Mouse (Mus musculus): ENCODE results near the gene Zfp560. TPM values are rescaled to one million over a fixed set of nuclear protein-coding genes. Genes with fewer than 3 reads are reported as not detected.
A peak's percentile ranks its signal among the peaks of the same experiment; 100 is the strongest.

Gene Zfp560
- 31.9 and 33.2 TPM in 2 replicates for polyA plus RNA-seq (2014; fragmentation: Nextera tagmentation; extraction: Ambion mirVana)

GRCm38 (mm10) chr9:20384532-20385342 is at the start of gene Zfp560:
TSS of gene Zfp560 (minus strand) at chr9:20385177.
- Histone ChIP-seq H3K4me3 (ENCODE audit: low read depth, low read length) (peak within 1 kb of the TSS; percentile 54), H3K27ac (replicated peaks; ENCODE audit: low read depth, low read length) (no peak within 1 kb of the TSS), H3K4me2 (ENCODE audit: low read depth, severe bottlenecking) (peak within 1 kb of the TSS; percentile 72), H3K36me3 (ENCODE audit: control insufficient read depth, insufficient read depth, low read length) (no peaks in the 10 kb centered on the region), H3K27me3 (ENCODE audit: control insufficient read depth, insufficient read depth, low read length) (no peaks in the 10 kb centered on the region), H3K9me3 (ENCODE audit: control insufficient read depth, low read length) (no peaks in the 10 kb centered on the region), H3K4me1 (ENCODE audit: control insufficient read depth, insufficient read depth, low read length) (no peaks in the 10 kb centered on the region), H3K9ac (ENCODE audit: low read length) (peak within 1 kb of the TSS; percentile 70)
- peak; percentile 99 for ATAC-seq (ENCODE audit: insufficient number of reproducible peaks, low FRiP score, low TSS enrichment, low read depth)
- WGBS, result 3% methylated on average over 40 of the region's 40 CpGs
- peak; percentile 98 for DNase-seq (ENCODE audit: low spot score)

- WGBS, result 89% methylated on average over 3 of the region's 3 CpGs
- H3K4me2 ChIP-seq (ENCODE audit: low read depth, severe bottlenecking), result no peak overlapping the region
- no peaks in the 10 kb centered on the region for H3K27me3 ChIP-seq (ENCODE audit: control insufficient read depth, insufficient read depth, low read length)
- no peak for DNase-seq (ENCODE audit: low spot score)
- no peaks in the 10 kb centered on the region for H3K4me1 ChIP-seq (ENCODE audit: control insufficient read depth, insufficient read depth, low read length)
- no peak overlapping the region for H3K4me3 ChIP-seq (ENCODE audit: low read depth, low read length)
- no peaks in the 10 kb centered on the region for H3K36me3 ChIP-seq (ENCODE audit: control insufficient read depth, insufficient read depth, low read length)
- H3K9ac ChIP-seq (ENCODE audit: low read length), result no peak overlapping the region
- H3K27ac ChIP-seq (replicated peaks; ENCODE audit: low read depth, low read length), result no peak overlapping the region
- no peak for ATAC-seq (ENCODE audit: insufficient number of reproducible peaks, low FRiP score, low TSS enrichment, low read depth)
- H3K9me3 ChIP-seq (ENCODE audit: control insufficient read depth, low read length), result no peaks in the 10 kb centered on the region; the same call in 1 of the 2 replicates
These were observed 45.0 kb upstream of the Zfp560 start for GRCm38 (mm10) chr9:20430004-20430403.

- WGBS, result 44% methylated on average over 1 of the region's 1 CpGs
- no peak overlapping the region for H3K4me2 ChIP-seq (ENCODE audit: low read depth, severe bottlenecking)
- no peak overlapping the region for H3K4me3 ChIP-seq (ENCODE audit: low read depth, low read length)
- H3K27ac ChIP-seq (replicated peaks; ENCODE audit: low read depth, low read length), result no peak overlapping the region
- DNase-seq (ENCODE audit: low spot score), result no peak
- no peak overlapping the region for H3K9ac ChIP-seq (ENCODE audit: low read length)
- ATAC-seq (ENCODE audit: insufficient number of reproducible peaks, low FRiP score, low TSS enrichment, low read depth), result no peak
- H3K27me3 ChIP-seq (ENCODE audit: control insufficient read depth, insufficient read depth, low read length), result no peaks in the 10 kb centered on the region
- no peaks in the 10 kb centered on the region for H3K4me1 ChIP-seq (ENCODE audit: control insufficient read depth, insufficient read depth, low read length)
- H3K9me3 ChIP-seq (ENCODE audit: control insufficient read depth, low read length), result no peaks in the 10 kb centered on the region
- H3K36me3 ChIP-seq (ENCODE audit: control insufficient read depth, insufficient read depth, low read length), result no peaks in the 10 kb centered on the region
These were observed 26.5 kb upstream of the Zfp560 start for GRCm38 (mm10) chr9:20411460-20411859.

GRCm38 (mm10) chr9:20409319-20409718 is 24.3 kb upstream of the Zfp560 start:
- Histone ChIP-seq H3K27ac (replicated peaks; ENCODE audit: low read depth, low read length) (no peak overlapping the region), H3K9me3 (ENCODE audit: control insufficient read depth, low read length) (no peaks in the 10 kb centered on the region), H3K4me3 (ENCODE audit: low read depth, low read length) (no peak overlapping the region), H3K4me2 (ENCODE audit: low read depth, severe bottlenecking) (no peak overlapping the region), H3K36me3 (ENCODE audit: control insufficient read depth, insufficient read depth, low read length) (no peaks in the 10 kb centered on the region), H3K27me3 (ENCODE audit: control insufficient read depth, insufficient read depth, low read length) (no peaks in the 10 kb centered on the region), H3K4me1 (ENCODE audit: control insufficient read depth, insufficient read depth, low read length) (no peaks in the 10 kb centered on the region), H3K9ac (ENCODE audit: low read length) (no peak overlapping the region)
- DNase-seq (ENCODE audit: low spot score) (no peak), ATAC-seq (ENCODE audit: insufficient number of reproducible peaks, low FRiP score, low TSS enrichment, low read depth) (no peak)
- 85% methylated on average over 2 of the region's 2 CpGs for WGBS

GRCm38 (mm10) chr9:20385343-20385703 is 346 bp upstream of the Zfp560 start:
- H3K27ac ChIP-seq (replicated peaks; ENCODE audit: low read depth, low read length), result no peak overlapping the region
- WGBS, result 17% methylated on average over 16 of the region's 16 CpGs
- peak overlapping the region; percentile 54 for H3K4me3 ChIP-seq (ENCODE audit: low read depth, low read length)
- ATAC-seq (ENCODE audit: insufficient number of reproducible peaks, low FRiP score, low TSS enrichment, low read depth) (peak; percentile 85), DNase-seq (ENCODE audit: low spot score) (no peak)
- peak overlapping the region; percentile 70 for H3K9ac ChIP-seq (ENCODE audit: low read length)
- 0 out of 2 replicates have a peak, but pooled peaks cover under 1% of the 10 kb centered on the region for H3K9me3 ChIP-seq (ENCODE audit: control insufficient read depth, low read length)
- no peaks in the 10 kb centered on the region for H3K36me3 ChIP-seq (ENCODE audit: control insufficient read depth, insufficient read depth, low read length)
- peak overlapping the region; percentile 72 for H3K4me2 ChIP-seq (ENCODE audit: low read depth, severe bottlenecking)
- no peaks in the 10 kb centered on the region for H3K27me3 ChIP-seq (ENCODE audit: control insufficient read depth, insufficient read depth, low read length)
- no peaks in the 10 kb centered on the region for H3K4me1 ChIP-seq (ENCODE audit: control insufficient read depth, insufficient read depth, low read length)

- no peaks in the 10 kb centered on the region for H3K36me3 ChIP-seq (ENCODE audit: control insufficient read depth, insufficient read depth, low read length)
- H3K9ac ChIP-seq (ENCODE audit: low read length), result no peak overlapping the region
- H3K9me3 ChIP-seq (ENCODE audit: control insufficient read depth, low read length), result no peaks in the 10 kb centered on the region
- H3K4me2 ChIP-seq (ENCODE audit: low read depth, severe bottlenecking), result no peak overlapping the region
- 93% methylated on average over 7 of the region's 7 CpGs for WGBS
- DNase-seq (ENCODE audit: low spot score) (no peak), ATAC-seq (ENCODE audit: insufficient number of reproducible peaks, low FRiP score, low TSS enrichment, low read depth) (no peak)
- no peaks in the 10 kb centered on the region for H3K27me3 ChIP-seq (ENCODE audit: control insufficient read depth, insufficient read depth, low read length)
- no peaks in the 10 kb centered on the region for H3K4me1 ChIP-seq (ENCODE audit: control insufficient read depth, insufficient read depth, low read length)
- no peak overlapping the region for H3K27ac ChIP-seq (replicated peaks; ENCODE audit: low read depth, low read length)
- H3K4me3 ChIP-seq (ENCODE audit: low read depth, low read length), result no peak overlapping the region
These were observed 1.3 kb downstream of the Zfp560 start for GRCm38 (mm10) chr9:20383659-20384058.

- DNase-seq (ENCODE audit: low spot score), result no peak
- H3K27me3 ChIP-seq (ENCODE audit: control insufficient read depth, insufficient read depth, low read length), result no peaks in the 10 kb centered on the region
- H3K36me3 ChIP-seq (ENCODE audit: control insufficient read depth, insufficient read depth, low read length), result no peaks in the 10 kb centered on the region
- H3K27ac ChIP-seq (replicated peaks; ENCODE audit: low read depth, low read length), result no peak overlapping the region
- H3K4me1 ChIP-seq (ENCODE audit: control insufficient read depth, insufficient read depth, low read length), result no peaks in the 10 kb centered on the region
- no peaks in the 10 kb centered on the region; the same call in 1 of the 2 replicates for H3K9me3 ChIP-seq (ENCODE audit: control insufficient read depth, low read length)
- no peak overlapping the region for H3K4me3 ChIP-seq (ENCODE audit: low read depth, low read length)
- 100% methylated on average over 1 of the region's 1 CpGs for WGBS
- ATAC-seq (ENCODE audit: insufficient number of reproducible peaks, low FRiP score, low TSS enrichment, low read depth), result no peak
- H3K9ac ChIP-seq (ENCODE audit: low read length), result no peak overlapping the region
- H3K4me2 ChIP-seq (ENCODE audit: low read depth, severe bottlenecking), result no peak overlapping the region
These were observed 10.3 kb downstream of the Zfp560 start for GRCm38 (mm10) chr9:20374712-20375111.

GRCm38 (mm10) chr9:20367311-20367710 is 17.7 kb downstream of the Zfp560 start:
- Histone ChIP-seq H3K9ac (ENCODE audit: low read length) (no peak overlapping the region), H3K9me3 (ENCODE audit: control insufficient read depth, low read length) (no peaks in the 10 kb centered on the region; the same call in 1 of the 2 replicates), H3K4me1 (ENCODE audit: control insufficient read depth, insufficient read depth, low read length) (no peaks in the 10 kb centered on the region), H3K36me3 (ENCODE audit: control insufficient read depth, insufficient read depth, low read length) (no peaks in the 10 kb centered on the region), H3K27ac (replicated peaks; ENCODE audit: low read depth, low read length) (no peak overlapping the region), H3K4me3 (ENCODE audit: low read depth, low read length) (no peak overlapping the region), H3K27me3 (ENCODE audit: control insufficient read depth, insufficient read depth, low read length) (no peaks in the 10 kb centered on the region), H3K4me2 (ENCODE audit: low read depth, severe bottlenecking) (no peak overlapping the region)
- 97% methylated on average over 2 of the region's 2 CpGs for WGBS
- DNase-seq (ENCODE audit: low spot score) (no peak), ATAC-seq (ENCODE audit: insufficient number of reproducible peaks, low FRiP score, low TSS enrichment, low read depth) (no peak)
